Mouse (Mus musculus) olfactory bulb, adult 2 months (tissue): ENCODE data around the gene Cdcp1.

Source experiments
- CTCF ChIP-seq: fragments of 200-500 bp; IDR thresholded peaks from 2 replicates; pipeline ENCODE4 v1.5.1; 2012; ENCODE audit warnings: low read depth, mild to moderate bottlenecking, low read length, moderate library complexity; ENCODE audit not compliant: insufficient read depth
- POLR2A ChIP-seq: fragments of 200-500 bp; IDR thresholded peaks from 2 replicates; pipeline ENCODE4 v1.6.1; 2012; ENCODE audit warnings: mild to moderate bottlenecking, low read depth, low read length, moderate library complexity; ENCODE audit not compliant: insufficient read depth

DNA sequence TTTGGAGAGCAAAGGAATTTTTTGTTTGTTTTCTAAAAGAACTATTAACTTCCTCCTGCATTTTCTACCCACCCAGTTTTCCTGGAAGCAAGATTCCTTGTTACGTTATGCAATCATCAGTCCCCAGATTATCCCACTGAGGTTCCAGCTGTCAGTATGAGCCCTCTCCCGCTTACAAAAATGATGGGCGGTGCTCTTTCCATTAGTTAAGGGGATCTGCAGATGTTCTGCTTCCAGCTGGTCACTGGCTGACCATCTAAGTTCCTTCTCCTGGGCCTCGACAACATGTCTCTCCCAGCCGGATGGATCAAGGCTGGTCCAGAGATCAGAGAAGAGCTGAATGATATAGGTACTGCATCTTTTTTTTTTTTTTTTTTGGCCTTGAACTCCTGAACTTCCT, 67.4 kb downstream of the Cdcp1 start:
- TF ChIP-seq POLR2A, result no peak
- no peak for TF ChIP-seq CTCF
